Mouse (Mus musculus): ENCODE measurements around the gene Lpxn. TPM values are rescaled to one million over a fixed set of nuclear protein-coding genes. Genes with fewer than 3 reads are reported as not detected.

The Lpxn gene
- polyA plus RNA-seq, 2 experiments: 4.0 to 4.8 TPM

DNA sequence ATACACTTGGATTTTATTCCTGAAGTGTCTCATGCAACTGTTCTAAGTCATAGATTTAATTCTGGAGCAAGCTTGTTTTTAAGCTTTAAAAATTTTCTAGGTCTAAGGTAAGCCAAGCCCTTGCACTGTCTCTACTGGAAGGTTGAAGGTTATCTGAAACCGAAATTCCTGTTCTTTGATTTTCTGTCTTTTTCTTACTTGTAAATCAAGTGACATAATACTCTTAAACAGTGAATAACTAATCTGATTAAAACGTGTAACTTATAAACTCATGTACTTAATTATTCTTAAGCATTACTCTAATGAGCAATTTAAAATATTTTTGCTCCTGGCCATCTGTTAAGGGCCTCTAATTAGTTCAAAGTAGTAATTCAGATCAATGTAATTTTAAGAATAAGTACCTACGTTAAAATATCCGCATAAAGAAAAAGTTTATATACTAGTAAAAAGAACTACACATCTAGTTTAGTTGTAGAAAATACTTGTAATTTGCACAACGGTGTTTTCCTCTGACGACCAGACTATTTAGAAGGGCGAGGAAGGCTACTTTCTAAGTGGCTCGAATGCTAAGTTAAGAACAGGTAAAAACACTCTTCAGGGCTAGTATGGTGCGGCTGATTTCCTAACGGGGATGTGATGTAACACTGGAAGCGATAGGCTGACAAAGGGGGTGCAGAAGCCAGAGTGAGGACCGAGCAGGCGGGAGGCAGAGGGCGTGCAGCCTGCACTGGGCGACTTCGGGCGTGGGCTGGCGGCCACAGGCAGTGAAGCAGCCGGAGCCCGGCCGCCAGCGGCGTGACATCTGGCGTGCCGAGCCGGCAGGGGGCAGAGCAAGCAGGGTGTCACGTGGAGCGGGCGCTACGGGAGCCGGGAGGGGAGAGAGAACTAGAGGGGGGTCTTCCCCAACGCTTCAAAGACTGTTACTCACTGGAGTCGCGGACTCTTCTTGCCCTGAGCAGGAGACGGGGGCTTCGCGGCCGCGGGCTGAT, 1.6 kb upstream of the Lpxn start:
- WGBS: 2% methylated on average over 32 of the region's 39 CpGs
- Histone ChIP-seq H3K9ac (ENCODE audit: low read depth, low read length, severe bottlenecking) (peak overlapping the region; percentile 99), H3K27me3 (ENCODE audit: control insufficient read depth, insufficient read depth, low read length) (no peaks in the 10 kb centered on the region), H3K36me3 (ENCODE audit: control insufficient read depth, insufficient read depth, low read length) (no peaks in the 10 kb centered on the region), H3K9me3 (ENCODE audit: control insufficient read depth, low read length) (no peaks in the 10 kb centered on the region), H3K4me2 (replicated peaks; ENCODE audit: low read depth, low read length, severe bottlenecking) (peak overlapping the region; percentile 65), H3K27ac (replicated peaks; ENCODE audit: low read depth, low read length) (peak overlapping the region; percentile 99), H3K4me3 (replicated peaks; ENCODE audit: low read length) (peak overlapping the region; percentile 94), H3K4me1 (ENCODE audit: control insufficient read depth, insufficient read depth, low read length) (0 out of 2 replicates have a peak, but pooled peaks cover 5% of the 10 kb centered on the region)
- 0 out of 2 replicates have a peak, but pooled peaks have one; percentile 38 for TF ChIP-seq POLR2A (IDR thresholded peaks at IDR 0.05; ENCODE audit: borderline replicate concordance, extremely low read depth, insufficient read depth, insufficient read length)
- DNase-seq (ENCODE audit: low spot score) (peak; percentile 91), ATAC-seq (ENCODE audit: low FRiP score, low read depth) (peak; percentile 66)

DNA sequence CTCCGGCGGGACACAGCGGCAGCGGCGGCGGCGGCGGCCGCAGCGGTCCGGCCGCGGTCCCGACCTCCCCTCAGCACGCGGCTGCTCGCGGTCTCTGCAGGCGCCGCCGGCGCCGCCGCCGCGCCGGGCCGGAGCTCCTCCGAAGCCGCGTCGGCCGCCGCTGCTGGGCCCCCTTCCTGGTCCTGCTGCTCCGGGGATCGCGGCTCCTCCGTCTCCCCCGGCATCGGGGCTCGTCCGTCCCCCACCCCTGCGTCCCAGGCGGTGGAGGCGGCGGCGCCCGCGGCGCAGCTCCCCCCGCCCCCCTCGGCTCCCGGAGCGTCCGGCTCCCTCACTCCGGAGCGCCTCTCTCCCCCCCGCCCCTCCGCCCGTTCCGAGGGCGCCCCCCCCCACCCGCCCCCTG, 883 bp upstream of the Lpxn start:
- Histone ChIP-seq H3K4me2 (replicated peaks; ENCODE audit: low read depth, low read length, severe bottlenecking) (peak overlapping the region; percentile 65; the same call in 1 of the 2 replicates), H3K9ac (ENCODE audit: low read depth, low read length, severe bottlenecking) (peak overlapping the region; percentile 99), H3K9me3 (ENCODE audit: control insufficient read depth, low read length) (no peaks in the 10 kb centered on the region), H3K27me3 (ENCODE audit: control insufficient read depth, insufficient read depth, low read length) (no peaks in the 10 kb centered on the region), H3K36me3 (ENCODE audit: control insufficient read depth, insufficient read depth, low read length) (no peaks in the 10 kb centered on the region), H3K4me3 (replicated peaks; ENCODE audit: low read length) (peak overlapping the region; percentile 94), H3K4me1 (ENCODE audit: control insufficient read depth, insufficient read depth, low read length) (0 out of 2 replicates have a peak, but pooled peaks cover 5% of the 10 kb centered on the region), H3K27ac (replicated peaks; ENCODE audit: low read depth, low read length) (peak overlapping the region; percentile 99)
- ATAC-seq (ENCODE audit: low FRiP score, low read depth) (no peak; the same call in 1 of the 2 replicates), DNase-seq (ENCODE audit: low spot score) (no peak)
- no peak for TF ChIP-seq POLR2A (IDR thresholded peaks at IDR 0.05; ENCODE audit: borderline replicate concordance, extremely low read depth, insufficient read depth, insufficient read length)
- 1% methylated on average over 15 of the region's 63 CpGs for WGBS

DNA sequence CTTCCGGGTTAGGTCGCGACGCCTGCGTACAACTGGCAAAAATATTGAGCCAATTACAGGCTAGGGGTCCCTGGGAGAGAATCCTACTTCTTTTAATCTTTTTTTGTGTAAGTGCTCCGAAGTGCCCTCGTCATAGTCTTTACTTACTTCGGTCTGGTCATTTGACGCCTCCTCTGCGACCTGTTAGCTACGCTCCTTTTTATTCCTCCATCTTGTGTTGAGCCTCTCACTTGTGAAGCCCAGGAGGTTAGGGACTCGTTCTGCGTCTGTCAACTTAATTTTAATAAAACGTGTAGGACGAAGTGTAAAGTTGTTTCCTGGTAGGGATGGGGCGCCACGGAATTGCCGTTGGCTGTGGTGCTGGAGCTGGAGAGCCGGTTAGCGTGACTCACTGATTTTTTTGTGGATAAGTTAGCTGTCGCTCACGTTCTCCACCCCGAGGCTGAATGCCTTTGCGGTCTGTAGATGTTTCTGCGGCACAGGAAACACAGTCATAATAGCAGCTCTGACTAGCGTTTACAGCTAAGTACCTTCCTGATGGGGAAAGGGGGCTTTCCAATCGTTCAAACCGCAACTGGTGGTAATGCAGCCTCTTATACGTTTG, 437 bp downstream of the Lpxn start:
- peak overlapping the region; percentile 94 for H3K4me3 ChIP-seq (replicated peaks; ENCODE audit: low read length)
- no peaks in the 10 kb centered on the region for H3K9me3 ChIP-seq (ENCODE audit: control insufficient read depth, low read length)
- H3K9ac ChIP-seq (ENCODE audit: low read depth, low read length, severe bottlenecking): peak overlapping the region; percentile 66
- ATAC-seq (ENCODE audit: low FRiP score, low read depth) (peak; percentile 0; the same call in 1 of the 2 replicates), DNase-seq (ENCODE audit: low spot score) (peak; percentile 73)
- H3K36me3 ChIP-seq (ENCODE audit: control insufficient read depth, insufficient read depth, low read length): no peaks in the 10 kb centered on the region
- TF ChIP-seq POLR2A (IDR thresholded peaks at IDR 0.05; ENCODE audit: borderline replicate concordance, extremely low read depth, insufficient read depth, insufficient read length): no peak
- H3K4me1 ChIP-seq (ENCODE audit: control insufficient read depth, insufficient read depth, low read length): 0 out of 2 replicates have a peak, but pooled peaks cover 5% of the 10 kb centered on the region
- peak overlapping the region; percentile 100 for H3K27ac ChIP-seq (replicated peaks; ENCODE audit: low read depth, low read length)
- under 1% methylated on average over 29 of the region's 29 CpGs for WGBS
- H3K27me3 ChIP-seq (ENCODE audit: control insufficient read depth, insufficient read depth, low read length): no peaks in the 10 kb centered on the region
- peak overlapping the region; percentile 72 for H3K4me2 ChIP-seq (replicated peaks; ENCODE audit: low read depth, low read length, severe bottlenecking)

DNA sequence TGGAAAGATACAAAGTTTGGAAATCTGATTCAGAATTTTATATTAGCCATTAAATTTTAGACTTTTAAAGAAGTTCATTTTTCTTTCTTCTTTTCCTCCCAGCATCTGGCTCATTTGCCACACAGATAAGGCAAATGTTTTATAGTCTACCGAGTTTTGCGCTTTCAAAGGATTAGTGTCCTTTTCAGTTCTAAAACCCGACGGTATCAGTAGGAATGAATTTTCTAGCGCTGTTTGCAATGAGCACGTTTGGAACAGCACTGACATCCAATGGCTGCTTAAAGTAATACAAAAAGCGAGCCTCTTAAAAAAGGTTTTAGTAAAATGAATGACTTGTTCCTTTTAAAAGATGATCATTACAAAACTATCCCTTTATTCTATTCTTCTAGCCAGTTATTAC, 1.1 kb downstream of the Lpxn start:
- TF ChIP-seq POLR2A (IDR thresholded peaks at IDR 0.05; ENCODE audit: borderline replicate concordance, extremely low read depth, insufficient read depth, insufficient read length): no peak
- Histone ChIP-seq H3K36me3 (ENCODE audit: control insufficient read depth, insufficient read depth, low read length) (no peaks in the 10 kb centered on the region), H3K9me3 (ENCODE audit: control insufficient read depth, low read length) (no peaks in the 10 kb centered on the region), H3K4me1 (ENCODE audit: control insufficient read depth, insufficient read depth, low read length) (0 out of 2 replicates have a peak, but pooled peaks cover 5% of the 10 kb centered on the region), H3K4me3 (replicated peaks; ENCODE audit: low read length) (peak overlapping the region; percentile 94), H3K9ac (ENCODE audit: low read depth, low read length, severe bottlenecking) (peak overlapping the region; percentile 66), H3K4me2 (replicated peaks; ENCODE audit: low read depth, low read length, severe bottlenecking) (peak overlapping the region; percentile 72), H3K27me3 (ENCODE audit: control insufficient read depth, insufficient read depth, low read length) (no peaks in the 10 kb centered on the region), H3K27ac (replicated peaks; ENCODE audit: low read depth, low read length) (peak overlapping the region; percentile 100)
- ATAC-seq (ENCODE audit: low FRiP score, low read depth): no peak
- 1% methylated on average over 7 of the region's 7 CpGs for WGBS
- peak; percentile 79 for DNase-seq (ENCODE audit: low spot score)

DNA sequence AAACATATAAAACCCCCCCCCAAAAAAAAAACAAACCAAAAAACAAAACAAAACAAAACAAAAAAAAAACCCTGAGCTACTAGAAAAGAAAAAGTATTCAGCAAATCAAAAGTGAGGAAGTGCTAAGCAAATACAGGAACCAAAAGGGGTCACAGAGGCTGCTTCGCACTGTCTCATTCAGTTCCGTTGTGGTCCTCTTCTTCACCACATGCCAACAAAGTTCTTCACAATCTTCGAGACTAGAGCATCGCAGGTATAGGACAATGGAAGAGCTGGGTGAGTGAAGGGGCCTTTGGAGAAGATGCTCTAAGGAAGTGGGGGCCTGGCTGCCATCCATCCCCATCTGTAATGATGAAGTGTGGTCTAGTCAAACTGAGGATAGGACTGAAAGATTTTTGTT, 2.4 kb downstream of the Lpxn start:
- 91% methylated on average over 4 of the region's 4 CpGs for WGBS
- H3K27me3 ChIP-seq (ENCODE audit: control insufficient read depth, insufficient read depth, low read length): no peaks in the 10 kb centered on the region
- no peaks in the 10 kb centered on the region for H3K9me3 ChIP-seq (ENCODE audit: control insufficient read depth, low read length)
- DNase-seq (ENCODE audit: low spot score): no peak
- no peaks in the 10 kb centered on the region for H3K36me3 ChIP-seq (ENCODE audit: control insufficient read depth, insufficient read depth, low read length)
- ATAC-seq (ENCODE audit: low FRiP score, low read depth): no peak
- no peak overlapping the region for H3K9ac ChIP-seq (ENCODE audit: low read depth, low read length, severe bottlenecking)
- H3K4me2 ChIP-seq (replicated peaks; ENCODE audit: low read depth, low read length, severe bottlenecking): no peak overlapping the region
- no peak overlapping the region for H3K27ac ChIP-seq (replicated peaks; ENCODE audit: low read depth, low read length)
- no peak overlapping the region for H3K4me3 ChIP-seq (replicated peaks; ENCODE audit: low read length)
- H3K4me1 ChIP-seq (ENCODE audit: control insufficient read depth, insufficient read depth, low read length): no peaks in the 10 kb centered on the region
- TF ChIP-seq POLR2A (IDR thresholded peaks at IDR 0.05; ENCODE audit: borderline replicate concordance, extremely low read depth, insufficient read depth, insufficient read length): no peak

Measured in limb, embryonic 14.5 days (tissue).